Mouse (Mus musculus) heart, adult 2 months (tissue): ENCODE measurements at regions not wholly inside any gene's neighbourhood (a gene's known extent, or its start where the extent isn't known, plus 50 kb on each side); places are given as distances from the start of the nearest gene placed in this dataset.

Experiments
- DNase-seq, 2 experiments: peaks; one replicate each; pipeline ENCODE4 v3.0.0; 2021
- H3K27ac ChIP-seq: fragments of 200-600 bp; 2 replicates; pipeline ENCODE4 v1.8.1; 2022
- H3K27me3 ChIP-seq: fragments of 200-500 bp; 2 replicates; pipeline ENCODE4 v1.6.1; 2012; ENCODE audit warnings: mild to moderate bottlenecking, low read length, inconsistent platforms, mixed read lengths; ENCODE audit not compliant: control insufficient read depth, insufficient read depth
- H3K36me3 ChIP-seq: fragments of 200-500 bp; 2 replicates; pipeline ENCODE4 v1.6.1; 2012; ENCODE audit warnings: low read length, inconsistent platforms; ENCODE audit not compliant: control insufficient read depth, insufficient read depth
- H3K4me1 ChIP-seq: fragments of 200-500 bp; 2 replicates; pipeline ENCODE4 v1.6.1; 2011; ENCODE audit warnings: low read length; ENCODE audit not compliant: control insufficient read depth, insufficient read depth
- H3K4me3 ChIP-seq: fragments of 200-600 bp; 2 replicates; pipeline ENCODE4 v1.8.1; 2022
- H3K79me2 ChIP-seq: fragments of 200-500 bp; replicated peaks from 2 replicates; pipeline ENCODE4 v1.6.1; 2012; ENCODE audit warnings: mild to moderate bottlenecking, inconsistent platforms, low read length, moderate library complexity, mixed read lengths; ENCODE audit not compliant: control insufficient read depth, insufficient read depth
- H3K9ac ChIP-seq: fragments of 200-500 bp; 2 replicates; pipeline ENCODE4 v1.6.1; 2012; ENCODE audit warnings: low read depth, mild to moderate bottlenecking, control low read depth, inconsistent platforms, low read length, mixed read lengths
- CTCF ChIP-seq: fragments of 200-600 bp; IDR thresholded peaks from 2 replicates; pipeline ENCODE4 v1.8.1; 2022; ENCODE audit warnings: antibody characterized with exemption, mild to moderate bottlenecking, moderate library complexity
- EP300 ChIP-seq: fragments of 200-500 bp; IDR thresholded peaks from 2 replicates; pipeline ENCODE4 v1.6.1; 2011; ENCODE audit warnings: low read depth, low read length, control low read depth; ENCODE audit not compliant: insufficient read depth
- POLR2A ChIP-seq: fragments of 200-500 bp; IDR thresholded peaks from 2 replicates; pipeline ENCODE4 v1.6.1; 2011; ENCODE audit warnings: mild to moderate bottlenecking, low read depth, low read length, control low read depth; ENCODE audit not compliant: insufficient read depth
- WGBS: fragments of 180-500 bp; shearing (Covaris S2); methylation state at CpG from one replicate; pipeline ENCODE4 v1.1.7; 2018; 5-methylcytosine and 5-hydroxymethylcytosine counted together
- intact Hi-C: fragments of 180-260 bp; cut with DNase I; formaldehyde crosslinking; loops from one replicate; pipeline ENCODE4 v1.15.1; 2025

DNA sequence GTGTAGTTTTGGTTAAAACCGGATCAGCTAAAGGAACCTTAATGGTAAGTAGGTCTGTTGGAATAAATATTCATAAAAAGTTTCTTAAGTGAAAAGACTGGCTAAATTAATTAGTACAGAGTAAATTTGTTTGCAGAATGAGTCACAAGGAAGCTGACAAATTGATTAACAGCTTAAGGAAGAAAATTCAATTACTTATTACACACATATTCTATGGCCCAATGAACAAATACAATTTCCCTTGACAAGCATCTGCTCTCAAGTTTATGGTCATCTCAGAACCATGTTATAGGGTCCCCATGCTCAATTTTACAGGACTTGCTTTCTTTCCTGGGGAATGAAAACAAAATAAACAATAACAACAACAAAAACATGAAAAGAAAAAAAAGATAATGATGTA is 231.4 kb upstream of the Frg1 start:
- no peak overlapping the region for H3K4me3 ChIP-seq
- no peaks in the 10 kb centered on the region for H3K79me2 ChIP-seq
- no peaks in the 10 kb centered on the region for H3K27me3 ChIP-seq
- intact Hi-C loops, result no loop called here
- DNase-seq, result no peak
- no peak overlapping the region for H3K27ac ChIP-seq
- H3K9ac ChIP-seq, result no peak overlapping the region
- WGBS, result 84% methylated on average over 1 of the region's 1 CpGs
- H3K36me3 ChIP-seq, result no peaks in the 10 kb centered on the region
- no peaks in the 10 kb centered on the region for H3K4me1 ChIP-seq
- TF ChIP-seq POLR2A (no peak), CTCF (no peak), EP300 (no peak)

- H3K4me1 ChIP-seq, result no peaks in the 10 kb centered on the region
- DNase-seq, result no peak
- H3K27me3 ChIP-seq, result no peaks in the 10 kb centered on the region
- H3K36me3 ChIP-seq, result no peaks in the 10 kb centered on the region
- WGBS, result 80% methylated on average over 5 of the region's 5 CpGs
- no peak overlapping the region for H3K4me3 ChIP-seq
- intact Hi-C loops, result no loop called here
- H3K9ac ChIP-seq, result no peak overlapping the region
- H3K79me2 ChIP-seq, result no peaks in the 10 kb centered on the region
- H3K27ac ChIP-seq, result no peak overlapping the region
- TF ChIP-seq POLR2A (no peak), EP300 (no peak), CTCF (no peak)
Observed at GRCm38 (mm10) chr8:41644626-41645025, 227.8 kb upstream of the Frg1 start.

DNA sequence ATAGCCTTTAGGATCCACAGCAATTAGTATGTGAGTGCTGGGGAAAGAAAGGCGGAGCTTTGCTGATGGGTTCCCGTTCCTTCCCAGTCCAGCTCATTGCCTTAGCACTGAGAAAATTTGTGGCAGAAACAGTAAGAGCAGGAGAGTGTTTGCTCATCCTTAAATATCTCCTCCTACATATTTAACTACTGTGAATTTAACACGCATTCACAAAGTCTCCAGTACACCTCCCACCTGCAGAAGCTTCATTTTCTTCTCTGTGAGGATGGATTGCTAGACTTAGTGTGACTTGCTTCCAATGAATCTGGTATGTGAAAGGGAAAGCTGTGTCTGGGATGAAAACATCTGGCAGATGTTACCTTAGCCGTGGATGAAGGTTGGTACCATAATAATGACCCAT is 207.0 kb upstream of the Frg1 start:
- Histone ChIP-seq H3K4me1 (no peaks in the 10 kb centered on the region), H3K4me3 (no peak overlapping the region), H3K9ac (no peak overlapping the region), H3K27me3 (no peaks in the 10 kb centered on the region), H3K36me3 (no peaks in the 10 kb centered on the region), H3K27ac (no peak overlapping the region), H3K79me2 (no peaks in the 10 kb centered on the region)
- no peak for TF ChIP-seq POLR2A
- 78% methylated on average over 4 of the region's 4 CpGs for WGBS
- intact Hi-C loops, result no loop called here
- DNase-seq, result no peak

- no peak for DNase-seq
- Histone ChIP-seq H3K36me3 (no peaks in the 10 kb centered on the region), H3K27ac (no peak overlapping the region), H3K79me2 (no peaks in the 10 kb centered on the region), H3K9ac (no peak overlapping the region), H3K4me1 (no peaks in the 10 kb centered on the region), H3K4me3 (no peak overlapping the region), H3K27me3 (no peaks in the 10 kb centered on the region)
- intact Hi-C loops, result no loop called here
- TF ChIP-seq EP300 (no peak), CTCF (no peak), POLR2A (no peak)
- 82% methylated on average over 1 of the region's 1 CpGs for WGBS
Observed at GRCm38 (mm10) chr8:41600255-41600654, 183.4 kb upstream of the Frg1 start.

- no peak overlapping the region for H3K4me3 ChIP-seq
Observed at GRCm38 (mm10) chr8:41594446-41594845, 177.6 kb upstream of the Frg1 start.

GRCm38 (mm10) chr8:41593666-41594042 is 176.8 kb upstream of the Frg1 start:
- Histone ChIP-seq H3K4me1 (no peaks in the 10 kb centered on the region), H3K4me3 (no peak overlapping the region), H3K79me2 (no peaks in the 10 kb centered on the region), H3K9ac (no peak overlapping the region), H3K27ac (no peak overlapping the region), H3K36me3 (no peaks in the 10 kb centered on the region), H3K27me3 (no peaks in the 10 kb centered on the region)
- DNase-seq, result no peak
- 56% methylated on average over 2 of the region's 2 CpGs for WGBS
- TF ChIP-seq POLR2A (no peak), EP300 (no peak), CTCF (no peak)
- intact Hi-C loops, result no loop called here

More at GRCm38 (mm10) chr8:41594446-41594845, 177.6 kb upstream of the Frg1 start:
- Histone ChIP-seq H3K27ac (no peak overlapping the region), H3K79me2 (no peaks in the 10 kb centered on the region), H3K36me3 (no peaks in the 10 kb centered on the region), H3K4me1 (no peaks in the 10 kb centered on the region), H3K9ac (no peak overlapping the region), H3K27me3 (no peaks in the 10 kb centered on the region)
- TF ChIP-seq CTCF (no peak), POLR2A (no peak), EP300 (no peak)
- no peak for DNase-seq
- intact Hi-C loops, result no loop called here
- WGBS, result 69% methylated on average over 5 of the region's 5 CpGs
